Mouse (Mus musculus) liver, embryonic 14.5 days (tissue): Measurements from ENCODE around the gene Frmd4a.

Source experiments
- CTCF ChIP-seq: IDR thresholded peaks from 2 replicates; pipeline ENCODE4 v1.5.1; 2016; ENCODE audit warnings: antibody characterized with exemption, low read depth, control low read depth
- EP300 ChIP-seq: IDR thresholded peaks from 2 replicates; pipeline ENCODE4 v1.6.1; 2016; ENCODE audit warnings: antibody characterized with exemption, low read depth

GRCm38 (mm10) chr2:4527094-4527493, 509.6 kb downstream of the Frmd4a start:
- no peak for TF ChIP-seq CTCF
- TF ChIP-seq EP300: no peak
